8 mouse cellular contexts compared by ENCODE assay signal in the genomic region with DNA sequence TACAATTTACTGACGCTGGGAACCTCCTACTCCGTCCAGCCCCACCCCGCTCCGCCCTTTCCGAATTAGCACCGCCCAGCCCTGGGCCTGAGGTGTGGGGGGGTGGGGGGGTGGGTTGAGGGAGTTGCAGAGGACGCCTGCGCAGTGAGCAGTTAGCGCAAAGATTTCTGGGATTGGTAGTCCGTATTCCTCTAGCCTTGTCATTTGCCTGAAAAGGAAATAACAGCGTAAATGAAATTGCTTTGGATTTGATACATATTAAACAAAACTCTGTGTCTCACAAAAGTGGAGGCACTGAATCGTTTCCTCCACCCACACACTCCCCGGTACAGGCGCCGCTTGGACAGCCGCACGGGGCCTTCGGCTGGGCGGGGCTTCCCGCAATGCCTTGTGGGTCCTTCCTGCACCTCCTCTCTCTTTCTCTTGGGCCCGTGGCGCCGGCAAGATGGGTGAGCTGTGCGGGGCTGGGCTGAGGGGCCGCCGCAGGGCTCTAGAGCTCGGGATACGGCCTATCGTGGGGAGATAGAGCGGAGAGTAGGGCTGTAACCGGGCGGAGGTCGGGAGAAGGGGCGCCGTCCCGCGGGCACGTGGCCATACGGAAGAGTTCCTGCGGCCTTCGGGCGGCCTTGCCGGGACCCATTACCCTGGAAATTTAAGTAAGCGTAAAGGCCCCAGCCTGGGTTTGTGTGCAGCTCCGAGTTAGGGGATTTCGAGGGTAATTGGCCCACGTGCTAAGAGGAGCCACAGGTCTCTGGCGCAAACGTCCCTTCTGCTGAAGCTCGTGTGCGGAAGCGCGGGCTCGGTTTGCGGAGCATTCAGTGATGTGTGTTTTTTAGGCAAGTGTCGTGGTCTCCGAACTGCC. TPM values are rescaled to one million over a fixed set of nuclear protein-coding genes. Genes with fewer than 3 reads are reported as not detected.
A peak's percentile ranks its signal among the peaks of the same experiment; 100 is the strongest.
DNase-seq lines count a peak whose midpoint lies in the region; ATAC-seq and TF ChIP-seq lines count a peak whose summit lies in the region.

Gene Rps23 (plus strand): TSS at position 208 of the 862 bp plus-strand sequence.

- TF ChIP-seq CTCF in ES-Bruce4 (IDR thresholded peaks at IDR 0.05; ENCODE audit: low read depth, low read length), result no peak
- TF ChIP-seq CTCF in liver, postnatal 0 days (IDR thresholded peaks at IDR 0.05; ENCODE audit: low read depth), result no peak

- H3K27ac ChIP-seq in ES-Bruce4 (ENCODE audit: insufficient read depth, low read length), result peak within 1 kb of the TSS; percentile 63
- H3K27ac ChIP-seq in forebrain, embryonic 13.5 days, result peak within 1 kb of the TSS; percentile 75
- H3K27ac ChIP-seq in liver, postnatal 0 days (ENCODE audit: low read depth), result peak within 1 kb of the TSS; percentile 77
- H3K27ac ChIP-seq in neural tube, embryonic 14.5 days (ENCODE audit: low read depth, low read length), result peak within 1 kb of the TSS; percentile 77

- intact Hi-C loops in heart, postnatal 10 days (cut with DNase I), result no loop called here

- no peak for TF ChIP-seq POLR2A in ES-Bruce4 (IDR thresholded peaks at IDR 0.05; ENCODE audit: insufficient read depth, low read length)

- peak within 1 kb of the TSS; percentile 63 for H3K4me2 ChIP-seq in forebrain, embryonic 13.5 days
- H3K4me2 ChIP-seq in liver, postnatal 0 days (ENCODE audit: low read depth, low read length), result peak within 1 kb of the TSS; percentile 81
- H3K4me2 ChIP-seq in neural tube, embryonic 14.5 days (ENCODE audit: low read depth, low read length), result peak within 1 kb of the TSS; percentile 76

- peak; percentile 94 for ATAC-seq in cerebellum, adult (ENCODE audit: insufficient number of reproducible peaks, low FRiP score, low TSS enrichment)
- ATAC-seq in forebrain, embryonic 13.5 days, result peak; percentile 98
- peak; percentile 97 for ATAC-seq in liver, postnatal 0 days
- peak; percentile 98 for ATAC-seq in neural tube, embryonic 14.5 days (ENCODE audit: low read depth)

- no peaks in the 10 kb centered on the region for H3K27me3 ChIP-seq in ES-Bruce4 (ENCODE audit: control insufficient read depth, insufficient read depth, low read length, poor library complexity, severe bottlenecking)
- H3K27me3 ChIP-seq in forebrain, embryonic 13.5 days, result no peaks in the 10 kb centered on the region
- H3K27me3 ChIP-seq in liver, postnatal 0 days (ENCODE audit: insufficient read depth, low read length), result no peaks in the 10 kb centered on the region
- no peaks in the 10 kb centered on the region for H3K27me3 ChIP-seq in neural tube, embryonic 14.5 days (ENCODE audit: control insufficient read depth, insufficient read depth, low read length)

- no peaks in the 10 kb centered on the region for H3K9me3 ChIP-seq in ES-Bruce4 (replicated peaks; ENCODE audit: control insufficient read depth, insufficient read depth, low read length, poor library complexity, severe bottlenecking)
- H3K9me3 ChIP-seq in forebrain, embryonic 13.5 days (replicated peaks), result no peaks in the 10 kb centered on the region
- no peaks in the 10 kb centered on the region for H3K9me3 ChIP-seq in liver, postnatal 0 days (ENCODE audit: low read length)
- H3K9me3 ChIP-seq in neural tube, embryonic 14.5 days (ENCODE audit: control insufficient read depth, low read length), result no peaks in the 10 kb centered on the region

- peak within 1 kb of the TSS; percentile 100 for H3K4me3 ChIP-seq in ES-Bruce4 (ENCODE audit: low read depth, low read length)
- peak within 1 kb of the TSS; percentile 89 for H3K4me3 ChIP-seq in forebrain, embryonic 13.5 days
- peak within 1 kb of the TSS; percentile 87 for H3K4me3 ChIP-seq in liver, postnatal 0 days (ENCODE audit: low read depth, low read length)
- peak within 1 kb of the TSS; percentile 82 for H3K4me3 ChIP-seq in neural tube, embryonic 14.5 days (ENCODE audit: low read depth, low read length)

- H3K36me3 ChIP-seq in ES-Bruce4 (ENCODE audit: control insufficient read depth, insufficient read depth, low read length, poor library complexity, severe bottlenecking), result peaks cover 32% of the 10 kb centered on the region
- peaks cover 33% of the 10 kb centered on the region for H3K36me3 ChIP-seq in forebrain, embryonic 13.5 days (ENCODE audit: poor library complexity, severe bottlenecking)
- peaks cover 24% of the 10 kb centered on the region for H3K36me3 ChIP-seq in liver, postnatal 0 days (replicated peaks; ENCODE audit: insufficient read depth, low read length)
- peaks cover 24% of the 10 kb centered on the region for H3K36me3 ChIP-seq in neural tube, embryonic 14.5 days (ENCODE audit: control insufficient read depth, insufficient read depth, low read length)

- TF ChIP-seq EP300 in ES-Bruce4 (IDR thresholded peaks at IDR 0.05; ENCODE audit: insufficient read depth, low read depth, low read length), result no peak
- peak; percentile 86 for TF ChIP-seq EP300 in liver, postnatal 0 days (IDR thresholded peaks at IDR 0.05; ENCODE audit: low read depth)

- WGBS in forebrain, embryonic 13.5 days, result under 1% methylated on average over 57 of the region's 57 CpGs
- WGBS in large intestine, adult 2 months, result under 1% methylated on average over 57 of the region's 57 CpGs
- 0% methylated on average over 57 of the region's 57 CpGs for WGBS in liver, postnatal 0 days (ENCODE audit: insufficient replicate concordance)
- WGBS in neural tube, embryonic 14.5 days, result under 1% methylated on average over 57 of the region's 57 CpGs

- no peaks in the 10 kb centered on the region for H3K4me1 ChIP-seq in ES-Bruce4 (ENCODE audit: control insufficient read depth, insufficient read depth, low read length)
- peaks cover 12% of the 10 kb centered on the region for H3K4me1 ChIP-seq in forebrain, embryonic 13.5 days
- peaks cover 3% of the 10 kb centered on the region; the same call in 1 of the 2 replicates for H3K4me1 ChIP-seq in liver, postnatal 0 days (ENCODE audit: insufficient read depth)
- H3K4me1 ChIP-seq in neural tube, embryonic 14.5 days (ENCODE audit: control insufficient read depth, insufficient read depth, low read length), result peaks cover 6% of the 10 kb centered on the region; the same call in 1 of the 2 replicates

- H3K9ac ChIP-seq in ES-Bruce4 (ENCODE audit: low read depth, poor library complexity, severe bottlenecking), result peak within 1 kb of the TSS; percentile 99
- peak within 1 kb of the TSS; percentile 95 for H3K9ac ChIP-seq in forebrain, embryonic 13.5 days
- peak within 1 kb of the TSS; percentile 93 for H3K9ac ChIP-seq in liver, postnatal 0 days (replicated peaks)
- H3K9ac ChIP-seq in neural tube, embryonic 14.5 days (replicated peaks; ENCODE audit: low read depth, low read length), result peak within 1 kb of the TSS; percentile 88

- peak; percentile 92 to 95 for DNase-seq in heart, postnatal 10 days
- peak; percentile 76 for DNase-seq in large intestine, adult 2 months (ENCODE audit: low read depth, low spot score)
- DNase-seq in liver, postnatal 0 days, result peak; percentile 94
- DNase-seq in testis, postnatal 10 days (ENCODE audit: low spot score), result peak; percentile 95

RNA-seq across cellular contexts. Expression of gene Rps23, which starts in this region (rescaled TPM):
- polyA plus RNA-seq in ES-Bruce4 (2011; ENCODE audit: insufficient read depth, insufficient read length, low read depth, missing spikeins), result 273 and 488 TPM in 2 replicates
- 174 and 219 TPM in 2 replicates for polyA plus RNA-seq in forebrain, embryonic 13.5 days (2015; fragmentation: Nextera tagmentation; extraction: Ambion mirVana)
- 100 to 1,000 TPM; 236 to 256 TPM for total RNA-seq in heart, postnatal 10 days (2021)
- polyA plus RNA-seq in large intestine, adult 2 months (2012; rRNA removed), result 183 and 251 TPM in 2 replicates
- 176 and 192 TPM in 2 replicates for polyA plus RNA-seq in liver, postnatal 0 days (2015; fragmentation: Nextera tagmentation; extraction: Ambion mirVana)
- 132 and 134 TPM in 2 replicates for polyA plus RNA-seq in neural tube, embryonic 14.5 days (2014; fragmentation: Nextera tagmentation; extraction: Ambion mirVana)

Comparison
In these comparisons a context has a peak if more than half of its experiments do, and no peak if none do; other contexts are left out.
1. Peak in every context shown above with its lines: DNase-seq, ATAC-seq, H3K4me3 ChIP-seq and H3K27ac ChIP-seq.